Mouse (Mus musculus) embryonic facial prominence, embryonic 12.5 days (tissue): ENCODE results near the gene Asphd2. TPM values are rescaled to one million over a fixed set of nuclear protein-coding genes. Genes with fewer than 3 reads are reported as not detected.

Experiments
- ATAC-seq: fragments of 200-750 bp; cut with Nextera tagmentation; 2 replicates; pipeline ENCODE4 v1.8.0; 2017; ENCODE audit not compliant: insufficient number of reproducible peaks, insufficient read depth, low FRiP score, low TSS enrichment
- H3K27ac ChIP-seq: fragments of 300-500 bp; sonication (generic); 2 replicates; pipeline ENCODE4 v1.5.1; 2016; ENCODE audit warnings: mild to moderate bottlenecking
- H3K27me3 ChIP-seq: fragments of 300-500 bp; sonication (generic); 2 replicates; pipeline ENCODE4 v1.6.1; 2016; ENCODE audit warnings: mild to moderate bottlenecking, moderate library complexity
- H3K36me3 ChIP-seq: fragments of 300-500 bp; sonication (generic); 2 replicates; pipeline ENCODE4 v1.6.1; 2016; ENCODE audit warnings: mild to moderate bottlenecking
- H3K4me1 ChIP-seq: fragments of 300-500 bp; sonication (generic); 2 replicates; pipeline ENCODE4 v1.6.1; 2016
- H3K4me2 ChIP-seq: fragments of 300-500 bp; sonication (generic); replicated peaks from 2 replicates; pipeline ENCODE4 v1.6.1; 2016; ENCODE audit warnings: mild to moderate bottlenecking, moderate library complexity
- H3K4me3 ChIP-seq: fragments of 300-500 bp; sonication (generic); 2 replicates; pipeline ENCODE4 v1.5.1; 2016; ENCODE audit warnings: mild to moderate bottlenecking
- H3K9ac ChIP-seq: fragments of 300-500 bp; sonication (generic); 2 replicates; pipeline ENCODE4 v1.6.1; 2016; ENCODE audit warnings: mild to moderate bottlenecking, moderate library complexity
- H3K9me3 ChIP-seq: fragments of 300-500 bp; sonication (generic); 2 replicates; pipeline ENCODE4 v1.6.1; 2016; ENCODE audit warnings: mild to moderate bottlenecking, moderate library complexity
- WGBS: fragments of 180-500 bp; shearing (Covaris S2); methylation state at CpG from one replicate; pipeline ENCODE4 v1.1.7; 2016; 5-methylcytosine and 5-hydroxymethylcytosine counted together
- polyA plus RNA-seq: library from polyadenylated mRNA; unstranded; fragments of >200 nt; fragmentation: Nextera tagmentation; extraction: Ambion mirVana; gene quantifications from 2 replicates; pipeline ENCODE4 v1.2.1, GENCODE M21; 2016

Asphd2 gene
- polyA plus RNA-seq, 1 experiment from 2014 or later = 32.7 TPM

- Histone ChIP-seq H3K36me3 (peaks cover 44% of the 10 kb centered on the region), H3K4me3 (no peak overlapping the region), H3K27me3 (peaks cover 35% of the 10 kb centered on the region), H3K9ac (no peak overlapping the region), H3K27ac (no peak overlapping the region), H3K4me2 (no peak overlapping the region), H3K4me1 (peaks cover 10% of the 10 kb centered on the region), H3K9me3 (no peaks in the 10 kb centered on the region)
- no peak for ATAC-seq
- 82% methylated on average over 9 of the region's 9 CpGs for WGBS
These were observed 5.3 kb downstream of the Asphd2 start for GRCm38 (mm10) chr5:112389352-112389751.

DNA sequence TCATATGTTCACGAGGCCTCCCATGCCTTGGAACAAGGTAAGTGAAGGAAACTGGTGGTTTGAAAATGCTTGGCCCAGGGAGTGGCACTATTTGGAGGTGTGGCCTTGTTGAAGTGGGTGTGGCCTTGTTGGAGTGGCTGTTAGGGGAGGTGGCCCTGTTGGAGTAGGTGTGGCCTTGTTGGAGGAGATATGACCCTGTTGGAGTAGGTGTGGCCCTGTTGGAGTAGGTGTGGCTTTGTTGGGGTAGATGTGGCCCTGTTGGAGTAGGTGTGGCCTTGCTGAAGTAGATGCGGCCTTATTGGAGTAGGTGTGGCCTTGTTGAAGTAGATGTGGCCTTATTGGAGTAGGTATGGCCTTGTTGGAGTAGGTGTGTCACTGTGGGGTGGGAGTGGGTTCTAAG, 8.7 kb downstream of the Asphd2 start:
- Histone ChIP-seq H3K4me3 (no peak overlapping the region), H3K9me3 (no peaks in the 10 kb centered on the region), H3K4me2 (no peak overlapping the region), H3K27ac (no peak overlapping the region), H3K4me1 (peaks cover 8% of the 10 kb centered on the region; the same call in 1 of the 2 replicates), H3K9ac (no peak overlapping the region), H3K27me3 (peaks cover 2% of the 10 kb centered on the region; the same call in 1 of the 2 replicates), H3K36me3 (peaks cover 35% of the 10 kb centered on the region)
- 87% methylated on average over 2 of the region's 2 CpGs for WGBS
- ATAC-seq = no peak

DNA sequence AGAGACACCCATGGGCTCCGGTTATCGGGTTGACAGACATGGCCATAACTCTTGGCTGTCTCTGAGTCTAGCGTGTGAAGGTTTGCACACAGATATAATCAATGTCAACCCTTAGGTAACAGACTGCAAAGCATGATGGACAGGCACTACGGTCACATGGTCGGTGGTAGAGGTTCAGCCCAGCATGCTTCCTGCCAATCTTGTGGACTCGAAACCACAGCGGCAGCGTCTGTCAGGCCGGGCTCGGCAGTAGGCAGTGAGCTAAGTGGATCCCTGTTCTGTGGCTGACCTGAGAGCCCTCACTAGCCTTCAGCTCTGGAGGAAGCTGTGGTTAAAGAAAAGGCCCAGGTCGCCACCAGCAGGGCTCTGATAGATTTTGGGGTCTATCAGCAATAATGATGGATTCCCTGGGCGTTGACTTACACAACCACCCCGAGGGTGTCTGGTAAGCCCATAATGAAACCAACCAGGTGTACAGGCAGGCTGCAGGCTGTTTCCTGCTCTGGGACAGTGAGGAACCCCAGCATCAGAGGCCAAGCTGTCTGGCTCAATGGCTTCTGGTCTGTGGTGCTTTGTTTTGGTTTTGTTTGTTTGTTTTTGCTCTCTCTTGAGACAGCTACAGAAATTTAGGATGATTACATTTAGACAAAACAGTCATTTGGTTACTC, 9.7 kb downstream of the Asphd2 start:
- Histone ChIP-seq H3K9me3 (no peaks in the 10 kb centered on the region), H3K36me3 (peaks cover 36% of the 10 kb centered on the region; the same call in 1 of the 2 replicates), H3K27ac (no peak overlapping the region), H3K4me1 (peaks cover 8% of the 10 kb centered on the region; the same call in 1 of the 2 replicates), H3K27me3 (no peaks in the 10 kb centered on the region), H3K4me3 (no peak overlapping the region), H3K9ac (no peak overlapping the region), H3K4me2 (no peak overlapping the region)
- no peak for ATAC-seq
- WGBS = 88% methylated on average over 13 of the region's 13 CpGs

DNA sequence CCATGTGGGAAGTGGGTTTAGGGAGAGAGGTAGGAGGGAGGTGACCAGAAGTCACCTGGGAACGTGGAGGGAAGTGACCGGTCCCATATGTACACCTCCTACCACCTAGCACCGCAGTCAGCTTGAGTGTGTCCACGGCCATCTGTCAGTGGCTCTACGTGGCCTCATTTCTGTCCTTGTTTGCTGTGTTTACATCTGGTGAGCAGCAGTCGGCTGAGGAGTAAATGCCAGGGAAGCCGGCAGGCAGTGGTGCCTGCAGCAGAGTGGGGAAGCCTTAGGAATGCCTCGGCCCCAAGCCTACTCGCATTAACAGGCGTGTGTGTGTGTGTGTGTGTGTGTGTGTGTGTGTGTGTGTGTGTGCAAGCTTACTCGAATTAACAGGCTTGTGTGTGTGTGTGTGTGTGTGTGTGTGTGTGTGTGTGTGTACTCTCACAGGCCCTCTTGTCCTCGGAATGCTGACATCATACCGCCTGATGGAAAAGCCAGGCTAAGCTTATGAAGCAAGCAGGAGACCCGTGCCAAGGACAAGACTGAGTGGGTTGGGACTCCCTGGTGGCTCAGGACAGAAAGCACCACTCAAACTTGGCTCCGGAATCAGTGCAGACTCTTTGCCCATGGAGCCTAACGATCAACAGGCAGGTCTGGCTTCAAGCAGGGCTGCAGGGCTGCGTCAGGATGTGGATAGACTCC, 11.9 kb downstream of the Asphd2 start:
- Histone ChIP-seq H3K4me2 (no peak overlapping the region), H3K4me3 (no peak overlapping the region), H3K27me3 (no peaks in the 10 kb centered on the region), H3K27ac (peak overlapping the region; percentile 46; the same call in 1 of the 2 replicates), H3K9ac (no peak overlapping the region), H3K9me3 (no peaks in the 10 kb centered on the region), H3K4me1 (peaks cover 8% of the 10 kb centered on the region; the same call in 1 of the 2 replicates), H3K36me3 (peaks cover 47% of the 10 kb centered on the region; the same call in 1 of the 2 replicates)
- 51% methylated on average over 16 of the region's 17 CpGs for WGBS
- ATAC-seq = no peak

DNA sequence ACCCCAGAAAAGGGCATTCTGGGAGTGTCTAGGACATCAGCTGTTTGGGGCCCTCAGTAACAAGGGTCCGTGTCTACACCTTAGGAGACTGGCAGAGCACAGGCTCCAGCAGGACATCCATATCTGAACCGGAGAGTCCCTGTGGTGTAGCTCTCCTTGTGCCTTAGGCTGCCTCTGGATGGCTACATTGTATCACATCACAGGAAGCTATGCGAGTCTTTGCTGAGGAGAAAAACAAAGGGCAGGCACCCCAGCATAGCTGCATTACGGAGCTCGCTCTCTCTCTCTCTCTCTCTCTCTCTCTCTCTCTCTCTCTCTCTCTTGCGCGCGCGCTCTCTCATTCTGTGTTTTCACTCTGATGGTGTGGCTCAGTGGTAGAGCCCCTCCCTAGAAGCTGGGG, 12.6 kb downstream of the Asphd2 start:
- Histone ChIP-seq H3K9ac (no peak overlapping the region), H3K27me3 (no peaks in the 10 kb centered on the region), H3K27ac (no peak overlapping the region), H3K9me3 (no peaks in the 10 kb centered on the region), H3K4me3 (no peak overlapping the region), H3K4me1 (peaks cover 8% of the 10 kb centered on the region; the same call in 1 of the 2 replicates), H3K4me2 (no peak overlapping the region), H3K36me3 (peaks cover 54% of the 10 kb centered on the region)
- no peak for ATAC-seq
- WGBS = 53% methylated on average over 9 of the region's 9 CpGs

GRCm38 (mm10) chr5:112381154-112381553, 13.5 kb downstream of the Asphd2 start:
- Histone ChIP-seq H3K9me3 (no peaks in the 10 kb centered on the region), H3K9ac (no peak overlapping the region), H3K4me1 (peaks cover 8% of the 10 kb centered on the region; the same call in 1 of the 2 replicates), H3K4me3 (no peak overlapping the region), H3K27ac (no peak overlapping the region), H3K36me3 (peaks cover 48% of the 10 kb centered on the region), H3K27me3 (no peaks in the 10 kb centered on the region), H3K4me2 (no peak overlapping the region)
- 85% methylated on average over 11 of the region's 11 CpGs for WGBS
- no peak for ATAC-seq

DNA sequence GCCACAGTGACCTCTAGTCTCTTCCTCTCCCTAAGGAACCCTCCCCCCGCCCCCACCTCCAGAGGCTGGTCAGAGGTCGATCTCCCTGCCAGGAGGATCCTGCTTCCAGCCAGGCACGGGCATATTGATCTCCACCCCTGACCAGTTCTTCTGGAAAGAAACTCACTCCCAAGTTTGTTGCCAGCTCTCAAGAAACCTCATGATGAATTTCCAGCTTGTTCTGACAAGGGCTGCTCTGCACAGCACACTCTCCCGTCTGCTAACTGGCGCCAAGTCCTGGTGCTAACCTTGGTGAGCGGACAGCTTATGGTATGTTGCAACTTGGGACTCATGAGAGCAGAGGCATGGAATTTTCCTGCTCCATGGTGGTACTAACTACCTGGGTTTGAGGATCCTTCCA, 15.9 kb downstream of the Asphd2 start:
- no peak for ATAC-seq
- Histone ChIP-seq H3K4me2 (no peak overlapping the region), H3K9me3 (no peaks in the 10 kb centered on the region), H3K4me1 (peaks cover 8% of the 10 kb centered on the region; the same call in 1 of the 2 replicates), H3K27me3 (no peaks in the 10 kb centered on the region), H3K27ac (no peak overlapping the region), H3K4me3 (no peak overlapping the region), H3K36me3 (peaks cover 59% of the 10 kb centered on the region), H3K9ac (no peak overlapping the region)
- WGBS = 72% methylated on average over 6 of the region's 6 CpGs

GRCm38 (mm10) chr5:112377380-112377779, 17.3 kb downstream of the Asphd2 start:
- peaks cover 6% of the 10 kb centered on the region; the same call in 1 of the 2 replicates for H3K4me1 ChIP-seq
- H3K27ac ChIP-seq = no peak overlapping the region
- H3K4me3 ChIP-seq = no peak overlapping the region
- H3K36me3 ChIP-seq = peaks cover 71% of the 10 kb centered on the region
- no peak overlapping the region for H3K4me2 ChIP-seq
- H3K9ac ChIP-seq = no peak overlapping the region
- ATAC-seq = no peak
- WGBS = 93% methylated on average over 1 of the region's 1 CpGs
- no peaks in the 10 kb centered on the region for H3K27me3 ChIP-seq
- no peaks in the 10 kb centered on the region for H3K9me3 ChIP-seq

DNA sequence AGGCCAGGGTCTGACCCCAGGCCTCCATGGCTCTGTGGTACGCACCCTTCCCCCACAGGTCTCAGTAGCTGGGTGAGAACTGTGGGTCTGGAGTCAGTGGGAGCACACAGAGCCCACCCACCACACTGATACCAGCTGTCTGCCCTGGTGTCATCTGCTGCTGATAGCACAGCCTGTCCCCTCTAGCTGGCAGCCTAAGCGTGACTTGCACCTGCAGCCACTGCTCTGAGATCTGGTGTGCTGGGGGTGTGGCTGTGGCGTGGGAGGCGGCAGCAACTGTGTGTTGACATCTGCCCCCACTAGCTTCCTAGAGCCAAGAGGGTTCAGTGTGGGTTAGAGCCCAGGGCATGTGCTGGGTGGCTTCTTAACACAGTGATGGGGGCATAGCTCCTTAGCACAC, 18.6 kb downstream of the Asphd2 start:
- Histone ChIP-seq H3K36me3 (peaks cover 75% of the 10 kb centered on the region), H3K4me1 (no peaks in the 10 kb centered on the region), H3K27ac (no peak overlapping the region), H3K4me3 (no peak overlapping the region), H3K9ac (no peak overlapping the region), H3K27me3 (no peaks in the 10 kb centered on the region), H3K4me2 (no peak overlapping the region), H3K9me3 (no peaks in the 10 kb centered on the region)
- WGBS = 88% methylated on average over 4 of the region's 4 CpGs
- ATAC-seq = no peak

DNA sequence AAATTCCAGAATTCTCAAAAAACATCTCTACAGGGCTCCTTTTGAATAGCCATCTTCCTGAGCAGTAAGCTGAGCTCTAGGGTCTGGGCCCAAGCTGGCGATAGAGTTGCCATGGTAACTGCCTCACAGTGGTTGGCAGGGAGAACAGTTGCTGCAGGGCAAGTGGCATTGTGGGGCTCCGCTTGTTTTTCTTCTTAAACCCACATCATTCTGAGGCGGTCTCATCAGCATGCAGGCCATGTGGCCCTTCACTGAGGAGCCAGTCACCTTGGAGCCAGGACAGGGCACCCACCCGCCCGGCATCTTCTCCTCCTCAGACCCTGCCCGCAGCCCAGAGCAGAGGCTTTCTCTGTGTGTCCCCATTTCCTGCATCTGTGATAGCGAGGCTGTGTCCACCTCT, 22.7 kb downstream of the Asphd2 start:
- peaks cover 82% of the 10 kb centered on the region for H3K36me3 ChIP-seq
- no peak overlapping the region for H3K27ac ChIP-seq
- H3K27me3 ChIP-seq = no peaks in the 10 kb centered on the region
- no peak overlapping the region for H3K9ac ChIP-seq
- no peaks in the 10 kb centered on the region for H3K9me3 ChIP-seq
- no peak overlapping the region for H3K4me3 ChIP-seq
- ATAC-seq = no peak
- no peak overlapping the region for H3K4me2 ChIP-seq
- WGBS = 52% methylated on average over 7 of the region's 7 CpGs
- no peaks in the 10 kb centered on the region for H3K4me1 ChIP-seq

DNA sequence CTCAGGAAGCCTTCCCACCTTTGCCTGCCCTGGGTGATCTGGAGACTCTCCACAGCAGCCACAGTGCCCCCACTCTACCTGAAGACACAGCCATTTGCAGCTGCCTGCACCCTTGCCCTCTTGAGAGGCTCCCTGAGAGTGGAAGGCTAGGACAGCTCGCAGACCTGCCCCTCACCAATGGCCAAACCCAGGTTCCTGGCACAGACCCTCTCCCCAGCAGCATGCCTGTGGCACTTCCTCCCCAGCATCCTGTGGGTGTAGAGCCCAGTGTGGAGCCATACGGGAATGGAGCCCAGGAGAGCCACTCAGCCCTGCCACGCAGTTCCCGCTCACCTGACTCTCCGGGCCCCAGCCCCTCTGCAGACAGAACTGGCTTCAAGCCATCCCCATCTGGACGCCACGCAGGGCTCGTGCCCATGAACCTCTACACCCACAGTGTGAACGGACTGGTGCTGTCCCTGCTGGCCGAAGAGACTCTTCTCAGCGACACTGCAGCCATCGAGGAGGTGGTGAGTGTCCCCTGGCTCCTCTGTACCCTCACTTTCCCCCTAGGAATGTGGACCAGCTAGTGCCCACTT, 24.3 kb downstream of the Asphd2 start:
- Histone ChIP-seq H3K4me3 (no peak overlapping the region), H3K9me3 (no peaks in the 10 kb centered on the region), H3K4me1 (no peaks in the 10 kb centered on the region), H3K9ac (no peak overlapping the region), H3K36me3 (peaks cover 80% of the 10 kb centered on the region), H3K27me3 (no peaks in the 10 kb centered on the region), H3K27ac (no peak overlapping the region), H3K4me2 (no peak overlapping the region)
- 91% methylated on average over 12 of the region's 12 CpGs for WGBS
- ATAC-seq = no peak

- Histone ChIP-seq H3K4me1 (no peaks in the 10 kb centered on the region), H3K4me3 (no peak overlapping the region), H3K27me3 (no peaks in the 10 kb centered on the region), H3K9ac (no peak overlapping the region), H3K9me3 (no peaks in the 10 kb centered on the region), H3K27ac (no peak overlapping the region), H3K36me3 (peaks cover 82% of the 10 kb centered on the region), H3K4me2 (no peak overlapping the region)
- no peak for ATAC-seq
- 89% methylated on average over 13 of the region's 13 CpGs for WGBS
These were observed 25.3 kb downstream of the Asphd2 start for GRCm38 (mm10) chr5:112369326-112369725.
